Comparison of ENCODE assay signal across 8 mouse cellular contexts in genomic region chr4:134734038-134734628, GRCm38 (mm10). TPM values are rescaled to one million over a fixed set of nuclear protein-coding genes. Genes with fewer than 3 reads are reported as not detected.
DNase-seq lines count a peak whose midpoint lies in the region; ATAC-seq lines count a peak whose summit lies in the region.

No protein-coding gene starts in this region.

- peak; percentile 56 for DNase-seq in midbrain, embryonic 10.5 days (ENCODE audit: low spot score)
- DNase-seq in midbrain, embryonic 14.5 days, result no peak
- DNase-seq in embryo, embryonic 10.5 days (ENCODE audit: low spot score), result peak; percentile 59
- DNase-seq in lung, postnatal 4 days, result peak; percentile 86 to 88
- DNase-seq in thymus, postnatal 4 days, result peak; percentile 73

- peak overlapping the region; percentile 25 for H3K4me3 ChIP-seq in midbrain, embryonic 10.5 days
- no peak overlapping the region for H3K4me3 ChIP-seq in midbrain, embryonic 14.5 days (replicated peaks; ENCODE audit: low read depth, low read length)
- no peak overlapping the region for H3K4me3 ChIP-seq in heart, embryonic 11.5 days (ENCODE audit: low read depth, low read length)
- H3K4me3 ChIP-seq in kidney, embryonic 16.5 days (ENCODE audit: low read length), result no peak overlapping the region
- no peak overlapping the region for H3K4me3 ChIP-seq in midbrain, embryonic 15.5 days

- H3K36me3 ChIP-seq in midbrain, embryonic 10.5 days, result no peaks in the 10 kb centered on the region
- H3K36me3 ChIP-seq in midbrain, embryonic 14.5 days (ENCODE audit: control insufficient read depth, insufficient read depth, low read length), result no peaks in the 10 kb centered on the region
- no peaks in the 10 kb centered on the region for H3K36me3 ChIP-seq in heart, embryonic 11.5 days (ENCODE audit: control insufficient read depth, insufficient read depth, low read length)
- H3K36me3 ChIP-seq in kidney, embryonic 16.5 days (ENCODE audit: insufficient read depth, low read length), result no peaks in the 10 kb centered on the region
- no peaks in the 10 kb centered on the region for H3K36me3 ChIP-seq in midbrain, embryonic 15.5 days (replicated peaks)

- H3K9me3 ChIP-seq in midbrain, embryonic 10.5 days (replicated peaks), result no peaks in the 10 kb centered on the region
- H3K9me3 ChIP-seq in midbrain, embryonic 14.5 days (ENCODE audit: control insufficient read depth, low read length), result no peaks in the 10 kb centered on the region
- no peaks in the 10 kb centered on the region for H3K9me3 ChIP-seq in heart, embryonic 11.5 days (replicated peaks; ENCODE audit: control insufficient read depth, low read length)
- no peaks in the 10 kb centered on the region for H3K9me3 ChIP-seq in kidney, embryonic 16.5 days (ENCODE audit: low read length)
- no peaks in the 10 kb centered on the region for H3K9me3 ChIP-seq in midbrain, embryonic 15.5 days

- H3K27me3 ChIP-seq in midbrain, embryonic 10.5 days (ENCODE audit: low read depth, poor library complexity, severe bottlenecking), result peaks cover 17% of the 10 kb centered on the region
- no peaks in the 10 kb centered on the region for H3K27me3 ChIP-seq in midbrain, embryonic 14.5 days (ENCODE audit: control insufficient read depth, insufficient read depth, low read length)
- 0 out of 2 replicates have a peak, but pooled peaks cover 3% of the 10 kb centered on the region for H3K27me3 ChIP-seq in heart, embryonic 11.5 days (ENCODE audit: control insufficient read depth, insufficient read depth, low read length)
- H3K27me3 ChIP-seq in kidney, embryonic 16.5 days (ENCODE audit: insufficient read depth, low read length), result no peaks in the 10 kb centered on the region
- H3K27me3 ChIP-seq in midbrain, embryonic 15.5 days (replicated peaks), result no peaks in the 10 kb centered on the region

- WGBS in midbrain, embryonic 10.5 days, result 7% methylated on average over 13 of the region's 13 CpGs
- WGBS in midbrain, embryonic 14.5 days, result 6% methylated on average over 12 of the region's 13 CpGs
- 6% methylated on average over 13 of the region's 13 CpGs for WGBS in heart, embryonic 11.5 days (ENCODE audit: insufficient replicate concordance)
- 10% methylated on average over 12 of the region's 13 CpGs for WGBS in kidney, embryonic 16.5 days
- 11% methylated on average over 13 of the region's 13 CpGs for WGBS in midbrain, embryonic 15.5 days

- H3K27ac ChIP-seq in midbrain, embryonic 10.5 days (replicated peaks), result peak overlapping the region; percentile 49; the same call in 1 of the 2 replicates
- no peak overlapping the region for H3K27ac ChIP-seq in midbrain, embryonic 14.5 days (replicated peaks; ENCODE audit: low read depth, low read length)
- H3K27ac ChIP-seq in heart, embryonic 11.5 days (ENCODE audit: low read depth, low read length), result no peak overlapping the region; the same call in 1 of the 2 replicates
- no peak overlapping the region; the same call in 1 of the 2 replicates for H3K27ac ChIP-seq in kidney, embryonic 16.5 days (ENCODE audit: low read length)
- no peak overlapping the region for H3K27ac ChIP-seq in midbrain, embryonic 15.5 days

- no peak for ATAC-seq in midbrain, embryonic 14.5 days (ENCODE audit: low FRiP score, low TSS enrichment)
- ATAC-seq in heart, embryonic 11.5 days (replicated peaks; ENCODE audit: insufficient number of reproducible peaks, low FRiP score, low TSS enrichment), result peak; percentile 55
- peak; percentile 73 for ATAC-seq in kidney, embryonic 16.5 days (ENCODE audit: low FRiP score, low TSS enrichment)
- ATAC-seq in midbrain, embryonic 15.5 days (replicated peaks), result no peak

- peaks cover 51% of the 10 kb centered on the region for H3K4me1 ChIP-seq in midbrain, embryonic 10.5 days
- peaks cover 8% of the 10 kb centered on the region for H3K4me1 ChIP-seq in midbrain, embryonic 14.5 days (ENCODE audit: control insufficient read depth, insufficient read depth, low read length)
- H3K4me1 ChIP-seq in heart, embryonic 11.5 days (ENCODE audit: control insufficient read depth, insufficient read depth, low read length), result peaks cover 14% of the 10 kb centered on the region; the same call in 1 of the 2 replicates
- H3K4me1 ChIP-seq in kidney, embryonic 16.5 days (ENCODE audit: insufficient read depth, low read length), result peaks cover 26% of the 10 kb centered on the region
- peaks cover 14% of the 10 kb centered on the region for H3K4me1 ChIP-seq in midbrain, embryonic 15.5 days

- no peak overlapping the region for H3K9ac ChIP-seq in midbrain, embryonic 14.5 days (replicated peaks; ENCODE audit: low read length)
- H3K9ac ChIP-seq in heart, embryonic 11.5 days (ENCODE audit: low read depth, low read length), result 0 out of 2 replicates have a peak overlapping the region, but pooled peaks have one; percentile 4
- no peak overlapping the region for H3K9ac ChIP-seq in kidney, embryonic 16.5 days (replicated peaks; ENCODE audit: low read length)
- no peak overlapping the region for H3K9ac ChIP-seq in midbrain, embryonic 15.5 days

- no peak overlapping the region for H3K4me2 ChIP-seq in midbrain, embryonic 14.5 days (ENCODE audit: low read length)
- peak overlapping the region; percentile 50 for H3K4me2 ChIP-seq in heart, embryonic 11.5 days
- H3K4me2 ChIP-seq in kidney, embryonic 16.5 days (replicated peaks; ENCODE audit: low read depth, low read length), result peak overlapping the region; percentile 28; the same call in 1 of the 2 replicates
- H3K4me2 ChIP-seq in midbrain, embryonic 15.5 days, result no peak overlapping the region

RNA-seq across cellular contexts. Expression of gene Man1c1, which starts 30.0 kb away (rescaled TPM):
- polyA plus RNA-seq in midbrain, embryonic 10.5 days (2016; fragmentation: Nextera tagmentation; extraction: Ambion mirVana), result 2.8 and 3.1 TPM in 2 replicates
- polyA plus RNA-seq in midbrain, embryonic 14.5 days (2014; fragmentation: Nextera tagmentation; extraction: Ambion mirVana), result 3.9 and 4.9 TPM in 2 replicates
- polyA plus RNA-seq in heart, embryonic 11.5 days (2014; fragmentation: Nextera tagmentation; extraction: Ambion mirVana), result 8.6 and 9.3 TPM in 2 replicates
- polyA plus RNA-seq in kidney, embryonic 16.5 days (2015; fragmentation: Nextera tagmentation; extraction: Ambion mirVana), result 3.5 and 3.7 TPM in 2 replicates
- 3.8 and 4.3 TPM in 2 replicates for polyA plus RNA-seq in midbrain, embryonic 15.5 days (2015; fragmentation: Nextera tagmentation; extraction: Ambion mirVana)

RNA-seq across cellular contexts. Expression of gene Ldlrap1, which starts 33.7 kb away (rescaled TPM):
- polyA plus RNA-seq in midbrain, embryonic 10.5 days (2016; fragmentation: Nextera tagmentation; extraction: Ambion mirVana), result 8.6 and 9.3 TPM in 2 replicates
- polyA plus RNA-seq in midbrain, embryonic 14.5 days (2014; fragmentation: Nextera tagmentation; extraction: Ambion mirVana), result 0.69 and 1.9 TPM in 2 replicates
- 11.4 and 13.5 TPM in 2 replicates for polyA plus RNA-seq in heart, embryonic 11.5 days (2014; fragmentation: Nextera tagmentation; extraction: Ambion mirVana)
- polyA plus RNA-seq in kidney, embryonic 16.5 days (2015; fragmentation: Nextera tagmentation; extraction: Ambion mirVana), result 21.7 and 23.1 TPM in 2 replicates
- 2.7 and 3.0 TPM in 2 replicates for polyA plus RNA-seq in midbrain, embryonic 15.5 days (2015; fragmentation: Nextera tagmentation; extraction: Ambion mirVana)

Comparison
In these comparisons a context has a peak if more than half of its experiments do, and no peak if none do; other contexts are left out.
1. ATAC-seq: peak in heart, embryonic 11.5 days (single experiment) and kidney, embryonic 16.5 days (single experiment); none in midbrain, embryonic 14.5 days (single experiment) and midbrain, embryonic 15.5 days (single experiment).
2. H3K4me2 ChIP-seq: peak in heart, embryonic 11.5 days (single experiment) and kidney, embryonic 16.5 days (single experiment); none in midbrain, embryonic 14.5 days (single experiment) and midbrain, embryonic 15.5 days (single experiment).